Mouse (Mus musculus) bone marrow, adult 2 months (tissue): Measurements from ENCODE around the gene Col25a1.

ENCODE experiments used
- CTCF ChIP-seq: fragments of 200-500 bp; IDR thresholded peaks from 2 replicates; pipeline ENCODE4 v1.5.1; 2011; ENCODE audit warnings: low read length, control low read depth; ENCODE audit not compliant: control insufficient read depth, insufficient read depth
- POLR2A ChIP-seq: fragments of 200-500 bp; IDR thresholded peaks from 2 replicates; pipeline ENCODE4 v1.6.1; 2011; ENCODE audit warnings: low read depth, mild to moderate bottlenecking, control low read depth, low read length, borderline replicate concordance; ENCODE audit not compliant: control insufficient read depth

DNA sequence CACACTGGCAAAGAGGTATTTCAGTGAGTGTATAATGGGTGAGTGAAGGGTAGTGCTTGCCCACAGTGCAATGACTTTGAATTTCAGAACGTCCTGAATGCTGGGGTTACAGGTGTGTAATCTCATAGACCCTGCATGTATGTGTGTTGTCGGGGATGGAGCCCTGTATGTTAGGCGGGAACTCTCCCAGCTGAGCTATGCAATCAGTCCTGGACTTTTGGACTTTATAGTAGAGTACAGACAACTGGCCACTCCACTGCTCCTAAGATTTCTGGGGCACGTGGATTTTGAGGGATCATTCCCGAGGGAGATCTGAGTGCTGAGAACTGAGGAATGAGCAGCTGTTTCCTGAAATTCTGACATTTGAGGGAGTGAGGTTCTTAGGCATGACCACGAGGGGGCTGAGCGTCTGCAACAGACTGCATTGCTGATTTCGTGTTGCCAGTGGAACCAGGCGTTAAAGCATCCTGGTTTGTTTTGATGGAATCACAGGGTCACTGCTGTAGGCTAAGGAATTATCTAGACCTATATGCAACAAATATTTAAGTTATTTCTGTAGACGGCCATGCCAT lies 1.6 kb upstream of the Col25a1 start:
- no peak for TF ChIP-seq CTCF
- no peak for TF ChIP-seq POLR2A
